Mouse (Mus musculus) hematopoietic stem cell, adult 5-6 weeks (primary cell): ENCODE data around the gene Mrgpre. TPM values are rescaled to one million over a fixed set of nuclear protein-coding genes. Genes with fewer than 3 reads are reported as not detected.

Experiments used
- ATAC-seq, 2 experiments: fragments of 125-278 bp in 1 of 2; replicated peaks in 1 of 2; 2 replicates each; pipeline ENCODE4 v1.8.0; 2016 to 2017; ENCODE audit warnings: inconsistent platforms in 2 of 2, mild to moderate bottlenecking in 2 of 2, moderate number of reproducible peaks in 2 of 2, low read depth in 1 of 2, moderate TSS enrichment in 1 of 2; ENCODE audit not compliant: low FRiP score in 2 of 2, poor library complexity in 2 of 2, severe bottlenecking in 2 of 2, insufficient read depth in 1 of 2, low TSS enrichment in 1 of 2
- total RNA-seq: library from RNA; stranded (forward); fragments of 172-1452, 232-1000 nt; gene quantifications from 2 replicates; pipeline ENCODE4 v1.2.3, GENCODE M21; 2017

The Mrgpre gene
- total RNA-seq, 1 experiment from 2014 or later: 1.3 TPM

DNA sequence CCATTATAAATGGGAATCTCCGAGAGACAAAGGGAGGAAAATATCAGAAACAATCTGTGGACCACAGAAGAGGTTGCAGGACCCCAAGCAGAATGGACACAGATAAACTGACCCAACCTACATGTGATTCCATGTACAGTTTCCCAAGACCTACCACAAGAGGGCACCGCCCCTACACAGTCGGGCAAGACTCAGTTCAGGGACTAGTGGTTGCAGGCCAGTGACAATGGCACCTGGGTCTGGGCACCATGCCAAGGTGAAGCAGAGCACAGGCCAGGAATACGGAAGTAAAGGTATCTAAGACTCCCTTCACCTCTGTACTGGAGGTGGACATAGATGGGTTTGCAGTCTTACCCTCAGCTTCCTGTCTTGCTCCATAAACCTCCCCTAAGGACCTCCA is 8.8 kb upstream of the Mrgpre start:
- ATAC-seq: peak; percentile 65 to 66

DNA sequence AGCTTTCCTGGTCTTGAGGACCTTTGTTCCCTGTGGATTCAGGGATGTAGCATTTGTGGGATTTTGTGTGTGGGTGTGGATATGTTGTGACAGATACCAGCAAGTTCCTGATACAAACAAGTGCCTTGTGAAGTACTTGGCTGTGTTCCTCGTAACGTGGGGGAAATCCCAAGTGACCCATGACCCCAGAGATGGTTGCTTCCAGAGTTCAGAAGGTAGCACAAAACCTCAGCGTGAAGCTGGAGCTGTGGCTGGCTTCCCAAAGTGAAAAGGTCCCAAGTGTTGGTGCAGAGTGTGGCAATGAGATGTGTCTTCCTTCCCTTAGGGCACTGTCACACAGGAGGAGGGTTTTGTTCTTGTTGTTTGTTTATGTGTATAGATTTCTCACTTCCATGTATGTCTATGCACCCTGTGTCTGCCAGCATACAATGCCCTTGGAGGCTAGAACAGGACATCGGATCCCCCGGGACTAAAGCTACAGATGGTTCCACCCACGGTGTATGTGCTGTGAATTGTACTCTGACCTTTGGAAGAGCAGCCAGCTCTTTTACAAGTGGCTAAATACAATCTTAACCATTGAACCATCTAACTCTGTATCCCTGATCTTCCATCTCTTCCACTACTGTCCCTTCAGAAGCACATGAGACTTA is 8.2 kb upstream of the Mrgpre start:
- ATAC-seq: no peak

DNA sequence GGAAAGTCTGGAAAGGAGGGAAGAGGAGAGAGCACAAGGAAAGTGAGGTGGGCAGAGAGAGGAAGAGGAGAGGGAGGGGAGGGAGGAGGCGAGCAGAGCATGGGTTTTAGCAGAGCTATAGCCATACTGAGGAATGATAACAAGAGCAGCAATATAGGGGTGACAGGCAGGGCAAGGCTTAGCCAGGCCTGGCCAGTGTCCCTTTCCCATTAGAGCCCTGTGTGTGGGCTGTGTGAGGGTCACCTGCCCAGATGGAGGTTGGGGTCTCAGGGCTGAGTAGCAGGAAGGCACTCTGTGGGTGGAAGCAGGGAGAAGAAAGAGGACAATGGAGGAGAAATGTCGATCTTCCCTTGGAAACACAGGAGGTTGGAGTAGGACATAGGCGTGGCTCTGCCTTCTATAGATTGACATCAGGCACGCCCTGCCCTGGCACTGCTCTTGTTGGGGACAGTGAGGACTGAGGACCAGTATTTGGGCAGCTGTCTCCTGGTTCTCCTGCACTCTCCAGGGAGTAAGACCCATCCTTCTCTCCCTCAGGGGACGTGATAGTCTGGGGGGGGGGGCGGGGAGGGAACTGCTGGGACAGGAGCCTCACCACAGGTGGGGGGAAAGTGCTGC is 813 bp downstream of the Mrgpre start:
- no peak for ATAC-seq

DNA sequence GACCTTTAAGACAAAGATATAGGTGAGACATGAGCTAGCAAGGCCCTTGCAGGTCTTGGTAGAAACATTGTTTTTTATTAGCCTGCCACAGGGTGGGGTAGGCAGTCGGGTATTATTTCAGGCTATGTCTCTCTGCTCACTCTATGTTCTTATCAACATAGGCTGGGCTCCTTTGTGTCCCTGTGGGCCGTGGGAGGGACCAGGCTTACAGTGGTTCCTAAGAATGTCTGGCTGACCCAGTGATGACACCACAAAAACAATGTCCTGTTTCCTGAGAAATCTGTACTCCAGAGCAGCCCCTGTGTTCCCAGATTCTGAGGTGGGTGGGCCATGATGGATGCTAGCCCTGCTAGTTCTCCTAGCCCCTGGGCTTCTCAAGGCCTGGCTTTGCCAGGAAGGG is 6.9 kb downstream of the Mrgpre start:
- no peak for ATAC-seq

DNA sequence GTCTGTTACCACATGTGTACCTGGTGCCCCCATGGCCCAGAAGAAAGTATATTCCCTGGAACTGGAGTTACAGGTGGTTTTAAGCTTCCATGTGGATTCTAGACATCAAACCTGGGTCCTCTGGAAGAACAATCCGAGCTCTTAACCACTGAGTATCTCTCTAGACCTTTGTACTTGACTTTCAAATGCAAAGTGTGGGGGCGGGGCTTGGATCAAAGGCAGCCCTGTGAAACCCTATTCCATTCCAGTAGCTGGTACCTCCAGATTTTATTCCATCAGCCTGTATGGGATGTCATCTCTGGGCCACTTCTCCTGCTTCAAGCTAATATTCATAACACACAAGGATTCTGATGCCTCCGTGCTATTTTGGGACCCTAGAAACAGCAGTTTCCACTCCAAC is 8.2 kb downstream of the Mrgpre start:
- ATAC-seq: no peak

DNA sequence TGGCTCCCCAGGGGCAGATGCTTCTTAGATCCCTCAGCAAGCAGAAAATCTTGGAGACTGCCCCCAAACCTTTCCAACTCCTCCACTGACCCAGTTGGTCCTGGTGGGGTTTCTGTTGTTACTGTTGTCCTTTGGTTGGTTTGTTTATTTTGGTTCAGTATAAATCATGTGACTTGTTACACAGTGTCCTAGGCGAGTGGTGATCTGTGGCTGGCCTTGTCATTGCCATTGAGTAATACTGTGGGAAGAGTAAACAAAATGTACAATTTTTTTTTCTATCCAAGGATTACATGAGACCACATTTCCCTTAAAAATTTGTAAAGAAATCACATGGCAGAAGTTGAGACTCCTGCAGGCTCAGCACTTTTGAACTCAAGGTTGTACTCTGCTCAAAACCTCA is 14.8 kb downstream of the Mrgpre start:
- no peak for ATAC-seq

DNA sequence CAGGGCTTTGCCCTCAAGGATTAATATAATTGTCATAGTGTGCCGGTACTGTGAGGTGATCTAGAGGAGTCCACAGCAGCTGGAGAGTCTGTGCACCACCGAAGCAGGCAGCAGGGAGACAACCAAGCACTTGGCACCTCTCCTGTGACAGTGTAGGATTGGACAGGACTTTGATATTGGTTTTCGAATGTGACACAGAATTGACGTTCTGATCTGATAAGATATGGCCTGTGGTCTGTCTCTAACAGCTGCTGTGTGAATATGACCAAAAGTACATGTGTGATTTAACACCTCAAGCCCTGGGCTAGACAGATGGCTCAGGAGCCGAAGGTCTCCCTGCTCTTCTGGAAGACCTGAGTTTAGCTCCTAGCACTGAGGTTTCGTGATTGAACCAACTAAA is 16.0 kb downstream of the Mrgpre start:
- no peak for ATAC-seq

DNA sequence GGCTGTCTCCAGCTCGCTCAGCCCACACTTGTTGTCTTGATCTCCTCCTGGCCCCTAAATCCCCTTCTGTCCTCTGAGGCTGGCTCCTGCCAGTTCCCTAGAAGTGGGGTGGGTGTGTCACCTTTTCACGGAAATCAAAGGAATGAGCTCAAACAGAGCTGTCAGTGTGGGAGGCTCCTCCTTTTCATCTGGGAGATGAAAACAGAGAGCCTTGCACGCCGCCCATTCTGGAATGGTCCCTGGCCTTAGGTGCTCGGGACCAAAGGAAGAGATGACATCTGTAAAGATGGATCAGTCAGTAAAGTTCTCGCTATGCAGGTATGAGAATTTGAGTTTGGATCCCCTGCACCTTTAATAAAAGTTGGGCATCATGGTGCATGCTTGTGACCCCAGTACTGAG is 17.4 kb downstream of the Mrgpre start, which contains the start of gene Mrgprg:
Gene Mrgprg (minus strand): TSS at position 101 of the 400 bp plus-strand sequence.
- no peak for ATAC-seq

DNA sequence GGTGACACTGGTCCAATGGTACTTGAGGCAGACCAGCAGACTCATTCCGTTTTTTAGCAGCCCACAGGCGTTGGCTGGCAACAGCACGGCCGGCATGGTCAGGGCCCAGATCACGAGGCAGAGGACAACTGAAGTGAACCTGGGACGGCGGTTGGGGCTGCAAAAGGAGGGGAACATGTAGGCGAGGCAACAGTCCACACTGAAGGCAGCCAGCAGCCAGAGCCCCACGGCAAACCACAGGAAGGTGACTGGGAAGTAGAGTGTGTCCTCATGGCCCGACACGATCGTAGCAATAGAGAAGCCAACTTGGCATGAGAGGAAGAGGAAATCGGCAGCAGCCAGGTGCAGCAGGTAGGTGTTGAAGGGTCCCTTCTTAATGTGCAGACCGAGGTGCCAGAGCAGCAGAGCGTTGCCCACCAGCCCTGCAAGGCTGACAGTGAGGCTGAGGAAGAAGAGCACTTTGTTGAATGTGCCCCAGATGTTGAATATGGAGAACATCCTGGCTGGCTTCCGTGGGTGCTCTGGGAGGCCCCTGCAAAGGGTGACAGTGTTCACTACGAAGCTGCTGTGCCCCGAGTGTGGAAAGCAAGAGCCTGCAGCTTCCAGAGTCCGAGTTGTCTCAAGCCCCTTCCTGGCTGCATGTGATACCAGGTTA is 19.3 kb downstream of the Mrgpre start:
- peak; percentile 31 to 63; a peak in 3 of 4 replicates for ATAC-seq

DNA sequence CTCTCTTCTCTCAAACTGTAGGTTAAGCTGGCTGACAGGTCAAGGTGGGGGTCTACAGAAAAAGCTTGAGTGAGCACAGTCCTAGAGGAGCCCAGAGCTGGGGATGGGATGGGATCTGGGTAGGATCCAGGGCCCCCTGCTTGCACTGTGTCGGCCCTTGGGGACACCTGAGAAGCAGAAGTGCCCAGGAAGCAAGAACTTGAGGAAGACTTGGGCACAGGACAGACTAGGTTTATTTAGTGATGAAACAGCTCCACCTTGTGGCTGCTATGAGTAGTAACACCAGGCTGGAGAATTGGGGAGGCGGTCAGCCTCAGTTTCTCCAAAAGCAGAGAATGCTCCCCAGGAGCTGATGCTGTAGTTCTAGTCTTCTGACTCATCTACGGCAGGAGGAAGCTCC is 20.5 kb downstream of the Mrgpre start:
- ATAC-seq: peak; percentile 65; a peak in 3 of 4 replicates

DNA sequence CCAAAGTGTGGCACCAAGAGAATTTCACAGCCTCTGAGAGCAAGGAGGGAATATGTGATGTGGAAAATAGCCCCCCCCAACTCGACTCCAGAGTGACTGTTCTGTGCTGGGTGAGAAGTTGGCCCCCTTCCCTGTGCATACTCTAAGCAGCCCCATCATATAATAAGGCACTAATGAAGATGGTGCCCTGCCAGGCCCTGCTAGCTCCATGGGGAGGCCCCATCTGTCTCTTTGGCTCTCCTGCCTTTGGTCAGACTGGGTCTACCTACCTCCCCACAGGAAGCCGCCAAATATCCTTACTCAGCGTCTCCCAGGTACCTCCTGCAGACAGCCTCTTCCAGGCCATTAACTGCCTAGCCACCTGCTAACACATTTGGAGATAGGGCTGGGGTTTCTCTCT is 25.3 kb downstream of the Mrgpre start:
- ATAC-seq: no peak

DNA sequence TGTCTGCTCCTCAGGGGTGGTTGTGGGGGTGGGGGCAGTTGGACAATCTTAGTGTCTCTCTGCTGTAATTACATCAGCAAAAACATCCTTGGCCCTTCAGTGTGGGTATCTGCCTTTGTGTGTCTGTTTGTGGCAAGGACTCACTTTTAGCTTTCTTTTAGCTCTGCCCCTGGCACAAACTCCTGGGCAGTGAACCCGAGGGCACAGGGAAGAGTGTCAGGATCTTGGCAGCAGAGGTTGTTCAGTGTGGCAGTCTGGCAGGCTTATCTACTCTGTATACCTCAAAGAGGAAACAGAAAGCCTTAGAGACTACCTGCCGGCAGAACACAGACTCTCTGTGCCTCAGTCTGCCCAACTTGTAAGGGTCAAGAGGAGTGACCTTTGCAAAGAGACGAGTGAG is 26.6 kb downstream of the Mrgpre start:
- ATAC-seq: no peak

DNA sequence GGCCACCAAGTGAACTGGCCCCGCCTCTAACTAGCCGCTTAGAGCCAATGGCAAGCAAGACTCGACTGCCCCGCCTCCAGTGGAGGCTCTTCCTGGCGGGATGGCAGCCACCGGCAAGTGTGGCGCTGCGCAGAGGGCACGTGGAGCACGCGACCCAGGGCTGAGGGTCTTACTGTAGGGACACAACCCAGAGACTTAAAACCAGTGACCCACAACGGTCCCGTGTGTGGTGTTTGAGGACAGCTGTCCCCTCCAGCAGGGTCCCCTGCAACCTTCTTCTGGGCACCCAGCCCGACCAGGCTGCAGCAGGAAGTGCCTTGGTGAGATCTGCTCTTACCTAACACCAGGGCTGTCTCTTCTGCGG is 27.3 kb downstream of the Mrgpre start:
- peak; percentile 93 for ATAC-seq

DNA sequence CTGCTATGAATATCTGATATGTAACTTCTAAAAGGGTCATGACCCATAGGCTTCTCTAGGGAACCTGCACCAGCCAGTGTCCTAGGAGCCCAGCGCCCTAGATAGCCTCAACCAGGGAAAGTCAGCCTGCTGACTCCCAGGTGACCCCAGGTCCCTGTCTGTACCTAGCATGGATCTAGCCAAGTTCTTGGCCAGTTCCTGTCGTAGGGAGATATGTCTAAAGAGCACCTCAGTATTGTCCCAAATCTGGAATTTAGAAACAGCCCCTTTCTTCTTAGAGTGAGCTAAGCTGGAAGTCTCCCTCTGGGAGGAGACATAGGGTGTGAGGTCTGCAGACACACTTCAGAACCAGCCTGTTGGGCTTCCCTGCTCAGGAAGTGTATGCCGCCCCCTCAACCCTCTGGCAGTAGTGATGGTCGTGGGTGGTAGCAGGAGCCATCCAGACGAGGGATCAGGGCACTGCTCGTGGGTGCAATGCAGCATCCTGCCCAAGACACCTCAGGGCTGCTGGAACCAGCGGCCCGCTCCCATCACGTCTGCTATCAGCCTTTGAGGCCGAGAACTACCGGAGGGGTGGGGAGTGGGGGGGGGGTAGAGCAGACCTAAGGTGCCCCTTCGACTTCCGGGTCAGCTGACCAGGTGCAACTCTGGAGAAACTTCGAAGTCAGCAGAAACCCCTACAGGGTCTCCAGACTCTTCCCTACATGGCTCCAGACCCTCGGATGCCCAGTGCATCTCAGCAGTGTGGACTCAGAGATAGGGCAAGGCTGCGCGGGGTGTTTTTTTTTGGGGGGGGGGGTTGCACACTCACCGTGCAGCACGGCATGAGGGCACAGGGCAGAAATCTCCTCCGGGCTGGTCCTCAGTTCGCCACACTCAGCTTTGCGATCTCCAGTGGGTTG is 27.9 kb downstream of the Mrgpre start, which contains the start of gene Osbpl5:
Gene Osbpl5 (minus strand): TSS at position 861 of the 902 bp plus-strand sequence.
- no peak for ATAC-seq

DNA sequence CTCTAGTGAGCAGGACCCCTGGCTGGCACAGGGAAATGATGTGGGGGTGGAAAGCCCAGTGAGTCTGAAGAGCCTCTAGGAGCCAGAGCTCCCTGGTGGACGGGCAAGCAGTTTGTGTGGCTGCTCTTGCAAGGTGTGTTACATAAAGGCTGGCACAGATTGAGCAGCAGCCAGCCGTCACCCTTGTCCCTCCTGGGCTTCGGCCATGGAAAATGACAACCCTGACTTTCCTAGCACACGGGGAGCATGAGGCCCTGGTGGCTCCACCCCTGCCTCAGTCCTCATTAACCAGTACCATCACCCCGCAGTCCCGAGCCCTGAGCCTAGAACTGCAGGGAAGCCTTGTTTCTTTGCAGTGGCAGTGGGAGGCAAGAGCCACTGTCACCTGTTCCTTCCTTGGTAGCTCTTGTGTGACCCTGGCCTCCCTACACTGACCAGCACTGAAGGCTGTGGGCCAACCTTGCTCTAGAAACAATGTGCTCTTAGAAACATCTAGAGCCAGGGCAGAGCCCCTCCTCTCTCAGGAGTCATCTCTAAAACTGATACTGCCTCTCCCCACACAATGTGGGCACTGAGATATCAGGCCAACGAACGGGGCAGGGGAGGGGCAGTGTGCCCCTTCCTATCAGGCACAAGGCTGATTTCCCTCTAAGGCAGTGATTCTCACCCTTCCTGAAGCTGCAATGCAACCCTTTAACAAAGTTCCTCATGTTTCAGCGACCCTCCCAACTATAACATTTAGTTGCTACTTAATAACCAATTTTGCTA is 28.8 kb downstream of the Mrgpre start:
- ATAC-seq: no peak

DNA sequence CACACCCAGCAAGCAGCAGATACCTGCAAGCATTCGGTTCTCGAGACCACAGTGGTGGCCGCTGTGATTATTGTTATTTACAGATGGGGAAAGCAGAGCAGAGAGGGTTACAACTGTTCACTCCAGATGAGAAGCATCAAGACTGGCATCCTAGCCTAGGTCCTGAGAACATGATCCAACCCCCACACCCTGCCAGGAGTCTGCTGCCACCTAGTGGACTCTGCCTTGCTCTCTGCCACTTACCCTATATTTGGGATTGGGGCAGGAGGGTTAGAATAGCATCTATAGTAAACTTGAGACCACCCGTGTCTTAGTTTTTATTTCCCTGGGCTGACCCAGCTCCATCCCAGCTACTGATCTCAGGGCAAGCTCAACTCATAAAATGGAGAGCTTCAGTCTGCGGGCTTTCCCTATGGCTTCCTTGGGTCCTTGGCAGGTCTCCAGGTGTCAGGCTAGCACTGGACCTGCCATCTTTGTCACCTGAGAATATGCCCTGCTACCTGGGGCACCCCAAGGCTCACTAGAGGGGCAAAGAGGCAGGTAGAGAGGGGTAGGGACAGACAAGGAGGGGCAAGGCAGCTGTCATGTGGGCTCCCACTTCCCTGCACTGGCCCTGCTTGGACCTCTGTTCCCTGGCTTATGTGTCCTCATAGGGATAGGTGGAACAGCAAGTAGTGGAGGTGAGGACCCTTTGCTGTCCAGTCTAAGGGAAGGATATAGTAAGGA is 30.1 kb downstream of the Mrgpre start:
- peak in 1 of 2 experiments; percentile 29; a peak in 2 of 4 replicates for ATAC-seq
